Mouse (Mus musculus) CH12.LX (cell line): ENCODE results near the gene Car10.

ENCODE experiments used
- CTCF ChIP-seq, 2 experiments: IDR thresholded peaks in 1 of 2; conservative IDR thresholded peaks in 1 of 2; 2 replicates each; pipeline ENCODE4 v1.5.1; 2011 to 2012; ENCODE audit warnings: low read depth in 2 of 2, low read length in 2 of 2, improper control_type of control experiment in 1 of 2, inconsistent platforms in 1 of 2, mild to moderate bottlenecking in 1 of 2, moderate library complexity in 1 of 2
- ELF1 ChIP-seq: IDR thresholded peaks from 2 replicates; pipeline ENCODE4 v1.6.1; 2014; ENCODE audit warnings: low read depth, mild to moderate bottlenecking, inconsistent platforms, low read length, improper control_type of control experiment
- POLR2A ChIP-seq: IDR thresholded peaks from 2 replicates; pipeline ENCODE4 v1.6.1; 2011; ENCODE audit warnings: low read depth, mild to moderate bottlenecking, improper control_type of control experiment, low read length
- TBP ChIP-seq: conservative IDR thresholded peaks from 2 replicates; pipeline ENCODE4 v1.6.1; 2011; ENCODE audit warnings: low read depth, low read length, improper control_type of control experiment

- TF ChIP-seq ELF1 (0 out of 2 replicates have a peak, but pooled peaks have one; percentile 31), TBP (no peak), CTCF (conservative IDR thresholded peaks at IDR 0.05 in 1 of 2, IDR thresholded peaks at IDR 0.05 in 1 of 2; ENCODE audit: low read depth in 2 of 2, low read length in 2 of 2) (peak; percentile 36 to 70; a peak in 3 of 4 replicates), POLR2A (no peak)
Measured at GRCm38 (mm10) chr11:93514396-93514795, 416.6 kb downstream of the Car10 start.
